Mouse (Mus musculus) myocyte (in vitro differentiated cells): ENCODE results near the gene Pkd1. TPM values are rescaled to one million over a fixed set of nuclear protein-coding genes. Genes with fewer than 3 reads are reported as not detected.

Experiments used
- H3K27me3 ChIP-seq: one replicate; pipeline ENCODE4 v1.6.1; 2011; ENCODE audit not compliant: control insufficient read depth, insufficient read depth, insufficient read length
- H3K36me3 ChIP-seq: one replicate; pipeline ENCODE4 v1.6.1; 2011; ENCODE audit not compliant: control insufficient read depth, insufficient read depth
- H3K4me2 ChIP-seq: one replicate; pipeline ENCODE4 v1.6.1; 2011; ENCODE audit warnings: low read depth, control low read depth
- H3K4me3 ChIP-seq: one replicate; pipeline ENCODE4 v1.5.1; 2011; ENCODE audit warnings: mild to moderate bottlenecking, control low read depth, moderate library complexity
- H3K79me2 ChIP-seq: one replicate; pipeline ENCODE4 v1.6.1; 2011; ENCODE audit not compliant: control insufficient read depth, insufficient read depth
- H3ac ChIP-seq: one replicate; pipeline ENCODE4 v1.6.1; 2011; ENCODE audit not compliant: control insufficient read depth, insufficient read length
- CEBPB ChIP-seq: IDR thresholded peaks from 2 replicates; pipeline ENCODE4 v1.6.1; 2011; ENCODE audit warnings: mild to moderate bottlenecking, moderate library complexity; ENCODE audit not compliant: poor library complexity, insufficient read depth, severe bottlenecking
- E2F4 ChIP-seq: IDR thresholded peaks from one replicate; pipeline ENCODE4 v1.6.1; 2011; ENCODE audit warnings: mild to moderate bottlenecking, control low read depth, moderate library complexity; ENCODE audit not compliant: insufficient read depth
- MAX ChIP-seq: IDR thresholded peaks from one replicate; pipeline ENCODE4 v1.6.1; 2011; ENCODE audit warnings: low read depth, mild to moderate bottlenecking, control low read depth
- MYOD1 ChIP-seq, 3 experiments: IDR thresholded peaks; one replicate each; pipeline ENCODE4 v1.6.1; 2011; ENCODE audit warnings: control low read depth in 2 of 3, low read depth in 2 of 3, mild to moderate bottlenecking in 2 of 3, moderate library complexity in 1 of 3; ENCODE audit not compliant: insufficient read length in 2 of 3, control insufficient read depth in 1 of 3
- MYOG ChIP-seq, 3 experiments: IDR thresholded peaks; one replicate each; pipeline ENCODE4 v1.6.1; 2011; ENCODE audit warnings: control low read depth in 2 of 3, low read depth in 2 of 3, mild to moderate bottlenecking in 2 of 3; ENCODE audit not compliant: insufficient read length in 2 of 3, control insufficient read depth in 1 of 3, insufficient read depth in 1 of 3
- POLR2A ChIP-seq: IDR thresholded peaks from one replicate; pipeline ENCODE4 v1.6.1; 2011; ENCODE audit warnings: low read depth, mild to moderate bottlenecking, control low read depth, moderate library complexity; ENCODE audit not compliant: insufficient read length
- POLR2AphosphoS2 ChIP-seq: IDR thresholded peaks from one replicate; pipeline ENCODE4 v1.6.1; 2011; ENCODE audit warnings: low read depth, control low read depth; ENCODE audit not compliant: insufficient read length
- REST ChIP-seq: IDR thresholded peaks from one replicate; pipeline ENCODE4 v1.6.1; 2011; ENCODE audit warnings: mild to moderate bottlenecking, control low read depth, moderate library complexity; ENCODE audit not compliant: insufficient read depth, insufficient read length
- SRF ChIP-seq: IDR thresholded peaks from one replicate; pipeline ENCODE4 v1.6.1; 2011; ENCODE audit warnings: low read depth; ENCODE audit not compliant: control insufficient read depth, insufficient read length
- TCF12 ChIP-seq: IDR thresholded peaks from one replicate; pipeline ENCODE4 v1.6.1; 2011; ENCODE audit warnings: mild to moderate bottlenecking, control low read depth; ENCODE audit not compliant: poor library complexity, insufficient read depth, severe bottlenecking
- TCF3 ChIP-seq: IDR thresholded peaks from one replicate; pipeline ENCODE4 v1.6.1; 2011; ENCODE audit warnings: low read depth, control low read depth; ENCODE audit not compliant: insufficient read length
- USF1 ChIP-seq: IDR thresholded peaks from one replicate; pipeline ENCODE4 v1.6.1; 2011; ENCODE audit warnings: low read depth, mild to moderate bottlenecking, control low read depth, moderate library complexity
- polyA plus RNA-seq: library from polyadenylated mRNA; unstranded; fragments of >200 nt; fragmentation: generic; extraction: Trizol; gene quantifications from one replicate; pipeline ENCODE4 v1.2.1, GENCODE M21; 2012; ENCODE audit warnings: missing spikeins

The Pkd1 gene
- polyA plus RNA-seq, 1 experiment = 47.2 TPM

DNA sequence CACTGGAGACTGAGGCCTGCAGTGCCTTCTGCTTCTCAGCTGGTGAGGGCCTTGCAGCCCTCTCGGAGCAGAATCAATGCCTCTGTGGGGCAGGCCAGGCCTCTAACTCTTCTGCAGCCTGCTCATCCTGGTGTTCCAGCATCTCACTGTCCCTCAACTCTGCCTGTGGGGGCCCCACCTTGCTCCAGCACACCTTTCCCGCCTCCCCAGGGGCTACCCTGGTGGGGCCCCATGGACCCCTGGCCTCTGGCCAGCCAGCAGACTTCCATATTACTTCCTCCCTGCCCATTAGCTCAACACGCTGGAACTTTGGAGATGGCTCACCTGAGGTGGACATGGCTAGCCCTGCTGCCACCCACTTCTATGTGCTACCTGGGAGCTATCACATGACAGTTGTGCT is 15.5 kb downstream of the Pkd1 start:
- Histone ChIP-seq H3K4me3 (no peak overlapping the region), H3K4me2 (no peak overlapping the region), H3K36me3 (peaks cover 16% of the 10 kb centered on the region), H3ac (no peak overlapping the region), H3K27me3 (no peaks in the 10 kb centered on the region), H3K79me2 (peaks cover 37% of the 10 kb centered on the region)
- TF ChIP-seq E2F4 (no peak), TCF3 (no peak), REST (no peak), POLR2A (no peak), CEBPB (no peak), MYOD1 (IDR thresholded peaks at IDR 0.05; ENCODE audit: control insufficient read depth in 1 of 3, insufficient read length in 2 of 3, low read depth in 2 of 3) (no peak), SRF (no peak), POLR2AphosphoS2 (no peak), MYOG (IDR thresholded peaks at IDR 0.05; ENCODE audit: control insufficient read depth in 1 of 3, insufficient read depth in 1 of 3, insufficient read length in 2 of 3, low read depth in 2 of 3) (no peak), TCF12 (no peak), USF1 (no peak), MAX (no peak)

DNA sequence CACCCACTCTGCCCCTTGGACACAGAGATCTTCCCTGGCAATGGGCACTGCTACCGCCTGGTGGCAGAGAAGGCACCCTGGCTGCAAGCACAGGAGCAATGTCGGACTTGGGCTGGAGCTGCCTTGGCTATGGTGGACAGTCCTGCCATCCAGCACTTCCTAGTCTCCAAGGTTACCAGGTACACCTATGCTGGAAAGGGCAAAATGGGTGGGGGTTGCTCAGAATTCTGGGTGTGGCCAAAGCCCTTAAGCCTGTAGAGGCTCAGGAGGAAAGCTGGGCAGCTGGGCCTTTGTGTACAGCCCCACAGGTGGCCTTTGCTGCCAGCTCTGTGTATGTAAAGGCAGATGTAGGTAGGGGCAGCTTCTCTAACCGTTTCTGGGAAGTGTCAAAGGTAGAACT is 16.2 kb downstream of the Pkd1 start:
- no peak overlapping the region for H3ac ChIP-seq
- TF ChIP-seq MYOD1 (IDR thresholded peaks at IDR 0.05; ENCODE audit: control insufficient read depth in 1 of 3, insufficient read length in 2 of 3, low read depth in 2 of 3) (no peak), REST (no peak), USF1 (no peak), TCF3 (no peak), MYOG (IDR thresholded peaks at IDR 0.05; ENCODE audit: control insufficient read depth in 1 of 3, insufficient read depth in 1 of 3, insufficient read length in 2 of 3, low read depth in 2 of 3) (no peak), POLR2AphosphoS2 (no peak), SRF (no peak), E2F4 (no peak), TCF12 (no peak), MAX (no peak), POLR2A (no peak), CEBPB (no peak)
- no peak overlapping the region for H3K4me2 ChIP-seq
- no peak overlapping the region for H3K4me3 ChIP-seq
- no peaks in the 10 kb centered on the region for H3K27me3 ChIP-seq
- H3K79me2 ChIP-seq = peaks cover 30% of the 10 kb centered on the region
- peaks cover 22% of the 10 kb centered on the region for H3K36me3 ChIP-seq

DNA sequence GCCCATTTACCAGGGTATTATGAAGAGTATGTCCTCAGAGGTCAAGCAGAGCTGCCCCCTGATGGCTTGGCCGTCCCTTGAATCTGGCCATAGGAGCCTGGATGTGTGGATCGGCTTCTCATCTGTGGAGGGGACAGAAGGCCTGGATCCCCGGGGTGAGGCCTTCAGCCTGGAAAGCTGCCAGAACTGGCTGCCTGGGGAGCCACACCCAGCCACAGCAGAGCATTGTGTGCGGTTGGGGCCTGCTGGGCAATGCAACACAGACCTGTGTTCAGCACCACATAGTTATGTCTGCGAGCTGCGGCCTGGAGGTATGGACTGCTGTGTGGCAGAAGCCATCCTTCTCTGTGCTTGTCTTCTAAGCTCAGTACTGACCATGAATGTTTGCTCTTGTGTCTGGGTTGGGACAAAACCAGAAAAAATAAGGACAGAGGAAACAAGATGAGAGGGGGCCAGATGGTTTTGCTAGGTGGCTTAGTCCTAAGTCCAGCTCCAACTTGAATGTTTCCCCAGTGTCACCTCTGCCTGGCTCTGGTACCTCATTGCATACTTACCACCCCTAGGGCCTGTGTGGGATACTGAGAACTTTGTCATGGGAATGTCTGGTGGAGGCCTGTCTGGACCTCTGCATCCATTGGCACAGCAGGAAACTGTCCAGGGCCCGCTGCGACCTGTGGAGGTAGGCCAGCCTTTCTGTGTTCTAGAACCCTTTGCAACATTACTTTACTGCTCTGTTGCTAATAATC is 17.6 kb downstream of the Pkd1 start:
- H3K4me3 ChIP-seq = no peak overlapping the region
- no peak overlapping the region for H3ac ChIP-seq
- H3K4me2 ChIP-seq = peak overlapping the region; percentile 46
- TF ChIP-seq USF1 (no peak), MYOG (IDR thresholded peaks at IDR 0.05; ENCODE audit: control insufficient read depth in 1 of 3, insufficient read depth in 1 of 3, insufficient read length in 2 of 3, low read depth in 2 of 3) (peak in 2 of 3 experiments; percentile 8 to 77), MYOD1 (IDR thresholded peaks at IDR 0.05; ENCODE audit: control insufficient read depth in 1 of 3, insufficient read length in 2 of 3, low read depth in 2 of 3) (peak in 1 of 3 experiments; percentile 50), MAX (no peak), REST (no peak)
- H3K79me2 ChIP-seq = peaks cover 17% of the 10 kb centered on the region
- H3K36me3 ChIP-seq = peaks cover 26% of the 10 kb centered on the region
- no peaks in the 10 kb centered on the region for H3K27me3 ChIP-seq

DNA sequence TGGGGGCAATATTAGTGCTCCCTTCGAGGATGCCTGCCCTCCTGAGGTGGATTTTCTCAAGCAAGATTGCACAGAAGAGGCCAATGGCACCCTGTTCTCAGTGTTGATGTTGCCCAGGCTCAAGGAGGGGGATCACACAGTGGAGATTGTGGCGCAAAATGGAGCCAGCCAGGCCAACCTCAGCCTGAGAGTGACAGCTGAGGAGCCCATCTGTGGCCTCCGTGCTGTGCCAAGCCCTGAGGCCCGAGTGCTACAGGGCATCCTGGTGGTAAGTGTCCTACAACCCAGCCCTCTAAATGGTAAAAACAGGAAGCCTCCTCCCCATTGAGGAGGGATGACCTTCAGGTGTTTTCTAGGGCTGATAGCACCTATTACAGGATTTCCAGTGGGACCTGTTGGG is 20.2 kb downstream of the Pkd1 start:
- TF ChIP-seq USF1 (no peak), POLR2A (no peak), MYOG (IDR thresholded peaks at IDR 0.05; ENCODE audit: control insufficient read depth in 1 of 3, insufficient read depth in 1 of 3, insufficient read length in 2 of 3, low read depth in 2 of 3) (no peak), MAX (no peak), TCF12 (no peak), CEBPB (no peak), MYOD1 (IDR thresholded peaks at IDR 0.05; ENCODE audit: control insufficient read depth in 1 of 3, insufficient read length in 2 of 3, low read depth in 2 of 3) (no peak), SRF (no peak), POLR2AphosphoS2 (no peak), TCF3 (no peak), E2F4 (no peak)

DNA sequence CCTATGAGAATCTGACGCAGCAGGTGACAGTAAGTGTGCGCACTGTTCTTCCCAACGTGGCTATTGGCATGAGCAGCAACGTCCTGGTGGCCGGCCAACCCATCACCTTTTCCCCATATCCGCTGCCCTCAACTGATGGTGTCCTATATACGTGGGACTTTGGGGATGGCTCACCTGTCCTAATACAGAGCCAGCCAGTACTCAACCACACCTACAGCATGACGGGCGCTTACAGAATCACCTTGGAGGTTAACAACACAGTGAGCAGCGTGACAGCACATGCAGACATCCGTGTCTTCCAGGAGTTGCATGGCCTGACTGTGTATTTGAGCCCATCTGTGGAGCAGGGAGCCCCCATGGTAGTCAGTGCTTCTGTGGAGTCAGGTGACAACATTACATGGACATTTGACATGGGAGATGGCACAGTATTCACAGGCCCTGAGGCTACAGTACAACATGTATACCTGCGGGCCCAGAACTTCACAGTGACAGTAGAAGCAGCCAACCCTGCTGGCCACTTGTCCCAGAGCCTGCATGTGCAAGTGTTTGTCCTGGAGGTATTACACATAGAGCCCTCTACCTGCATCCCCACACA is 23.1 kb downstream of the Pkd1 start:
- no peak for TF ChIP-seq MYOD1 (IDR thresholded peaks at IDR 0.05; ENCODE audit: control insufficient read depth in 1 of 3, insufficient read length in 2 of 3, low read depth in 2 of 3)
- TF ChIP-seq SRF = no peak
- no peak for TF ChIP-seq CEBPB
- no peak for TF ChIP-seq USF1
- TF ChIP-seq REST = no peak
- TF ChIP-seq TCF12 = no peak
- no peak for TF ChIP-seq MAX
- no peak for TF ChIP-seq E2F4
- TF ChIP-seq POLR2A = no peak
- TF ChIP-seq TCF3 = no peak
- no peak for TF ChIP-seq POLR2AphosphoS2
- TF ChIP-seq MYOG (IDR thresholded peaks at IDR 0.05; ENCODE audit: control insufficient read depth in 1 of 3, insufficient read depth in 1 of 3, insufficient read length in 2 of 3, low read depth in 2 of 3) = no peak
- H3K79me2 ChIP-seq = no peaks in the 10 kb centered on the region
- H3K27me3 ChIP-seq = no peaks in the 10 kb centered on the region
- H3K4me2 ChIP-seq = no peak overlapping the region
- H3ac ChIP-seq = no peak overlapping the region
- H3K36me3 ChIP-seq = peaks cover 22% of the 10 kb centered on the region
- H3K4me3 ChIP-seq = no peak overlapping the region

More for the DNA sequence above, 20.2 kb downstream of the Pkd1 start:
- Histone ChIP-seq H3K79me2 (peaks cover 5% of the 10 kb centered on the region), H3K27me3 (no peaks in the 10 kb centered on the region), H3ac (no peak overlapping the region), H3K36me3 (peaks cover 26% of the 10 kb centered on the region), H3K4me3 (no peak overlapping the region), H3K4me2 (no peak overlapping the region)
